Comparison of ENCODE assay signal across 11 mouse cellular contexts in genomic region chr5:138086842-138087241, GRCm38 (mm10). TPM values are rescaled to one million over a fixed set of nuclear protein-coding genes. Genes with fewer than 3 reads are reported as not detected.
A peak's percentile ranks its signal among the peaks of the same experiment; 100 is the strongest.
DNase-seq lines count a peak whose midpoint lies in the region; ATAC-seq and TF ChIP-seq lines count a peak whose summit lies in the region.
"Had no signal": no experiment of that assay in that cellular context is flagged by ENCODE, and none has a peak within 500 bp of the region (broad histone marks: within the 10 kb centered on the region; RNA-seq: fewer than 3 reads in every experiment).

No protein-coding gene starts in this region.

- TF ChIP-seq CTCF in liver, postnatal 0 days (IDR thresholded peaks at IDR 0.05; ENCODE audit: low read depth), result no peak

- no peak overlapping the region for H3K27ac ChIP-seq in neural tube, embryonic 11.5 days (ENCODE audit: low read depth, low read length)
- H3K27ac ChIP-seq in hindbrain, embryonic 14.5 days, result no peak overlapping the region
- peak overlapping the region; percentile 22; the same call in 1 of the 2 replicates for H3K27ac ChIP-seq in liver, postnatal 0 days (ENCODE audit: low read depth)

- no peaks in the 10 kb centered on the region; the same call in none of the 2 replicates for H3K36me3 ChIP-seq in neural tube, embryonic 11.5 days (ENCODE audit: control insufficient read depth, insufficient read depth, low read length)
- peaks cover 19% of the 10 kb centered on the region for H3K36me3 ChIP-seq in hindbrain, embryonic 14.5 days (replicated peaks; ENCODE audit: control insufficient read depth, insufficient read depth)
- peaks cover 13% of the 10 kb centered on the region; the same call in 1 of the 2 replicates for H3K36me3 ChIP-seq in liver, postnatal 0 days (replicated peaks; ENCODE audit: insufficient read depth, low read length)

- 81% methylated on average over 3 of the region's 3 CpGs for WGBS in neural tube, embryonic 11.5 days
- WGBS in hindbrain, embryonic 14.5 days, result 82% methylated on average over 3 of the region's 3 CpGs
- WGBS in liver, postnatal 0 days (ENCODE audit: insufficient replicate concordance), result 77% methylated on average over 3 of the region's 3 CpGs

- no peaks in the 10 kb centered on the region for H3K9me3 ChIP-seq in neural tube, embryonic 11.5 days (ENCODE audit: control insufficient read depth, low read length)
- no peaks in the 10 kb centered on the region for H3K9me3 ChIP-seq in hindbrain, embryonic 14.5 days (ENCODE audit: control insufficient read depth, low read length)
- H3K9me3 ChIP-seq in liver, postnatal 0 days (ENCODE audit: low read length), result no peaks in the 10 kb centered on the region
- H3K9me3 ChIP-seq: G1E had no signal

- TF ChIP-seq EP300 in liver, postnatal 0 days (IDR thresholded peaks at IDR 0.05; ENCODE audit: low read depth), result no peak

- no peak for ATAC-seq in neural tube, embryonic 11.5 days (ENCODE audit: insufficient read depth, low FRiP score, low TSS enrichment)
- no peak for ATAC-seq in hindbrain, embryonic 14.5 days (ENCODE audit: low FRiP score)
- ATAC-seq in liver, postnatal 0 days, result no peak

- DNase-seq in neural tube, embryonic 11.5 days (ENCODE audit: low spot score), result no peak
- DNase-seq in neural tube, embryonic 10.5 days (ENCODE audit: extremely low spot score, low spot score), result no peak
- DNase-seq in hindbrain, embryonic 14.5 days (ENCODE audit: low spot score), result no peak
- no peak for DNase-seq in liver, postnatal 0 days
- no peak for DNase-seq in spleen, postnatal 36 days (ENCODE audit: low spot score in 2 of 2)
- DNase-seq in Muller cell, postnatal 12 days (ENCODE audit: inconsistent ontology term), result no peak
- DNase-seq in urinary bladder, postnatal 10 days (ENCODE audit: low spot score), result no peak
- DNase-seq: adrenal gland, adult 2 months; cerebellum, postnatal 14 days had no signal

- no peak overlapping the region for H3K9ac ChIP-seq in neural tube, embryonic 11.5 days (ENCODE audit: low read length)
- H3K9ac ChIP-seq in hindbrain, embryonic 14.5 days, result peak overlapping the region; percentile 95; the same call in 1 of the 2 replicates
- peak overlapping the region; percentile 97 for H3K9ac ChIP-seq in liver, postnatal 0 days (replicated peaks)

- no peaks in the 10 kb centered on the region for H3K27me3 ChIP-seq in neural tube, embryonic 11.5 days (ENCODE audit: control insufficient read depth, insufficient read depth, low read length)
- no peaks in the 10 kb centered on the region for H3K27me3 ChIP-seq in hindbrain, embryonic 14.5 days (ENCODE audit: control insufficient read depth, insufficient read depth, low read length)
- no peaks in the 10 kb centered on the region for H3K27me3 ChIP-seq in liver, postnatal 0 days (ENCODE audit: insufficient read depth, low read length)

- peak overlapping the region; percentile 79; the same call in 1 of the 2 replicates for H3K4me3 ChIP-seq in neural tube, embryonic 11.5 days (ENCODE audit: low read depth, low read length)
- peak overlapping the region; percentile 70 for H3K4me3 ChIP-seq in hindbrain, embryonic 14.5 days (replicated peaks; ENCODE audit: low read length)
- peak overlapping the region; percentile 97 for H3K4me3 ChIP-seq in liver, postnatal 0 days (ENCODE audit: low read depth, low read length)

- H3K4me1 ChIP-seq in neural tube, embryonic 11.5 days (ENCODE audit: control insufficient read depth, insufficient read depth, low read length), result peaks cover 4% of the 10 kb centered on the region; the same call in 1 of the 2 replicates
- H3K4me1 ChIP-seq in hindbrain, embryonic 14.5 days (replicated peaks; ENCODE audit: control insufficient read depth, insufficient read depth, low read length), result peaks cover 26% of the 10 kb centered on the region
- peaks cover 36% of the 10 kb centered on the region for H3K4me1 ChIP-seq in liver, postnatal 0 days (ENCODE audit: insufficient read depth)

- H3K4me2 ChIP-seq in neural tube, embryonic 11.5 days (ENCODE audit: low read depth), result peak overlapping the region; percentile 60
- peak overlapping the region; percentile 69 for H3K4me2 ChIP-seq in hindbrain, embryonic 14.5 days (replicated peaks)
- peak overlapping the region; percentile 76 for H3K4me2 ChIP-seq in liver, postnatal 0 days (ENCODE audit: low read depth, low read length)

RNA-seq across cellular contexts. Expression of gene Zkscan1, which starts 2.0 kb away (rescaled TPM):
- polyA plus RNA-seq in neural tube, embryonic 11.5 days (2014; fragmentation: Nextera tagmentation; extraction: Ambion mirVana), result 43.8 and 45.1 TPM in 2 replicates
- 31.2 and 34.1 TPM in 2 replicates for polyA plus RNA-seq in hindbrain, embryonic 14.5 days (2014; fragmentation: Nextera tagmentation; extraction: Ambion mirVana)
- polyA plus RNA-seq in liver, postnatal 0 days (2015; fragmentation: Nextera tagmentation; extraction: Ambion mirVana), result 3.5 and 4.2 TPM in 2 replicates

RNA-seq across cellular contexts. Expression of gene Zscan21, which starts 29.9 kb away (rescaled TPM):
- polyA plus RNA-seq in neural tube, embryonic 11.5 days (2014; fragmentation: Nextera tagmentation; extraction: Ambion mirVana), result 126 and 128 TPM in 2 replicates
- 84.0 and 88.2 TPM in 2 replicates for polyA plus RNA-seq in hindbrain, embryonic 14.5 days (2014; fragmentation: Nextera tagmentation; extraction: Ambion mirVana)
- 10.3 and 12.3 TPM in 2 replicates for polyA plus RNA-seq in liver, postnatal 0 days (2015; fragmentation: Nextera tagmentation; extraction: Ambion mirVana)

RNA-seq across cellular contexts. Expression of gene Smok3c, which starts 33.8 kb away (rescaled TPM):
- not detected in 2 replicates for polyA plus RNA-seq in neural tube, embryonic 11.5 days (2014; fragmentation: Nextera tagmentation; extraction: Ambion mirVana)
- not detected in 2 replicates for polyA plus RNA-seq in hindbrain, embryonic 14.5 days (2014; fragmentation: Nextera tagmentation; extraction: Ambion mirVana)
- polyA plus RNA-seq in liver, postnatal 0 days (2015; fragmentation: Nextera tagmentation; extraction: Ambion mirVana), result not detected in 2 replicates
- polyA plus RNA-seq: adrenal gland, adult 2 months; G1E; heart, postnatal 0 days had no signal
